Mouse (Mus musculus) cortical plate, adult 2 months (tissue): ENCODE results near the gene Sirt5.

Source experiments
- CTCF ChIP-seq: fragments of 200-500 bp; IDR thresholded peaks from 2 replicates; pipeline ENCODE4 v1.5.1; 2011; ENCODE audit warnings: mild to moderate bottlenecking, control low read depth, low read length; ENCODE audit not compliant: insufficient read depth; ENCODE audit errors: extremely low read depth
- POLR2A ChIP-seq: fragments of 200-500 bp; IDR thresholded peaks from 2 replicates; pipeline ENCODE4 v1.6.1; 2011; ENCODE audit warnings: mild to moderate bottlenecking, low read length, control low read depth; ENCODE audit not compliant: insufficient read depth; ENCODE audit errors: extremely low read depth

DNA sequence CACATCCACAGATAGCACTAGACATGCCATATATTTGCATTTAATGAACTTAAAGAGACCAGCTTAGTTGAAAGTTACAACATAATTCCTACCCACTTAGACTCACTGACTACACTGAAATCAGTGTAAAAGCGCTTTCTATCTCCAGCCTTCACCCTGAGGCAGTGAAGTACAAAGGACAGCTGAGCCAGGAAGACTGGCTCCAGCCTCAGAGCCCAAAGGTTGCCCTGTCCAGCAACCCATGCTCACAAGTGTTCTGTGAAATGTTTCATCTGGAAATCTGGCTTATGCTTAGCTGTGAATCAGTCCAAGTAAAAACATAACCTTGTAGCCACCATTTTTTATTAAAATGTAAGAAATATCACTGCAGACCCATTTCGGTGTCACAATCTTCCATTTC, 48.3 kb downstream of the Sirt5 start:
- TF ChIP-seq POLR2A: no peak
- TF ChIP-seq CTCF: no peak
